Mouse (Mus musculus) erythroblast, embryonic 14.5 days (primary cell): ENCODE results near the gene Dok1. TPM values are rescaled to one million over a fixed set of nuclear protein-coding genes. Genes with fewer than 3 reads are reported as not detected.

ENCODE experiments used
- H3K27me3 ChIP-seq: 2 replicates; pipeline ENCODE4 v1.6.1; 2012; ENCODE audit warnings: inconsistent platforms; ENCODE audit not compliant: control insufficient read depth
- H3K36me3 ChIP-seq: 2 replicates; pipeline ENCODE4 v1.6.1; 2012; ENCODE audit warnings: mild to moderate bottlenecking, inconsistent platforms; ENCODE audit not compliant: control insufficient read depth
- H3K4me1 ChIP-seq: 2 replicates; pipeline ENCODE4 v1.6.1; 2012; ENCODE audit warnings: inconsistent platforms; ENCODE audit not compliant: control insufficient read depth
- H3K4me3 ChIP-seq: replicated peaks from 2 replicates; pipeline ENCODE3; 2012; ENCODE audit warnings: moderate library complexity, mild to moderate bottlenecking, inconsistent platforms
- H3K9me3 ChIP-seq: 2 replicates; pipeline ENCODE4 v1.6.1; 2012; ENCODE audit warnings: low read length, inconsistent platforms, mixed read lengths; ENCODE audit not compliant: control insufficient read depth
- GATA1 ChIP-seq: IDR thresholded peaks from 2 replicates; pipeline ENCODE4 v1.6.1; 2012; ENCODE audit warnings: low read length, inconsistent platforms, mixed read lengths
- TAL1 ChIP-seq: IDR thresholded peaks from 3 replicates; pipeline ENCODE4 v1.6.1; 2012; ENCODE audit warnings: low read length, inconsistent platforms, mixed read lengths
- polyA plus RNA-seq: library from polyadenylated mRNA; stranded (reverse); fragments of >175 nt; gene quantifications from 2 replicates; pipeline ENCODE4 v1.2.3, GENCODE M21; 2012

Gene Dok1
- polyA plus RNA-seq, 1 experiment: 28.7 TPM

- Histone ChIP-seq H3K27me3 (no peaks in the 10 kb centered on the region), H3K9me3 (no peaks in the 10 kb centered on the region), H3K36me3 (peaks cover 85% of the 10 kb centered on the region), H3K4me3 (peak within 1 kb of the TSS; percentile 81), H3K4me1 (peaks cover 82% of the 10 kb centered on the region)
- TF ChIP-seq TAL1: no peak
- TF ChIP-seq GATA1: no peak
These were observed 21.0 kb upstream of the Dok1 start, which contains the start of gene Aup1 for GRCm38 (mm10) chr6:83054074-83054851. Gene Aup1 (plus strand): TSS chr6:83054521.

GRCm38 (mm10) chr6:83053136-83053960, 20.1 kb upstream of the Dok1 start:
- no peaks in the 10 kb centered on the region for H3K9me3 ChIP-seq
- H3K36me3 ChIP-seq: peaks cover 79% of the 10 kb centered on the region
- peak overlapping the region; percentile 81 for H3K4me3 ChIP-seq
- peaks cover 83% of the 10 kb centered on the region for H3K4me1 ChIP-seq
- H3K27me3 ChIP-seq: no peaks in the 10 kb centered on the region
- TF ChIP-seq TAL1: no peak
- no peak for TF ChIP-seq GATA1

- Histone ChIP-seq H3K4me3 (no peak overlapping the region), H3K4me1 (peaks cover 72% of the 10 kb centered on the region), H3K9me3 (no peaks in the 10 kb centered on the region), H3K27me3 (peaks cover 2% of the 10 kb centered on the region), H3K36me3 (peaks cover 46% of the 10 kb centered on the region)
- no peak for TF ChIP-seq TAL1
These were observed 16.1 kb upstream of the Dok1 start for GRCm38 (mm10) chr6:83049367-83049766.

GRCm38 (mm10) chr6:83044742-83045141, 11.5 kb upstream of the Dok1 start:
- H3K4me3 ChIP-seq: no peak overlapping the region
- no peaks in the 10 kb centered on the region for H3K9me3 ChIP-seq
- TF ChIP-seq GATA1 (no peak), TAL1 (no peak)
- peaks cover 2% of the 10 kb centered on the region for H3K27me3 ChIP-seq
- peaks cover 66% of the 10 kb centered on the region for H3K4me1 ChIP-seq
- peaks cover 8% of the 10 kb centered on the region for H3K36me3 ChIP-seq

- Histone ChIP-seq H3K36me3 (peaks cover 2% of the 10 kb centered on the region; the same call in 1 of the 2 replicates), H3K27me3 (peaks cover 2% of the 10 kb centered on the region), H3K4me3 (no peak overlapping the region), H3K9me3 (no peaks in the 10 kb centered on the region), H3K4me1 (peaks cover 67% of the 10 kb centered on the region)
- TF ChIP-seq GATA1 (no peak), TAL1 (no peak)
These were observed 10.7 kb upstream of the Dok1 start for GRCm38 (mm10) chr6:83043993-83044392.

- H3K4me3 ChIP-seq: no peak overlapping the region
- TF ChIP-seq TAL1: no peak
- TF ChIP-seq GATA1: no peak
- peaks cover 1% of the 10 kb centered on the region; the same call in 1 of the 2 replicates for H3K36me3 ChIP-seq
- peaks cover 67% of the 10 kb centered on the region for H3K4me1 ChIP-seq
- H3K9me3 ChIP-seq: no peaks in the 10 kb centered on the region
- H3K27me3 ChIP-seq: peaks cover 2% of the 10 kb centered on the region
These were observed 10.3 kb upstream of the Dok1 start for GRCm38 (mm10) chr6:83043561-83043960.

GRCm38 (mm10) chr6:83040601-83041000, 7.3 kb upstream of the Dok1 start:
- H3K27me3 ChIP-seq: peaks cover 5% of the 10 kb centered on the region
- no peaks in the 10 kb centered on the region for H3K9me3 ChIP-seq
- TF ChIP-seq GATA1 (no peak), TAL1 (no peak)
- H3K36me3 ChIP-seq: no peaks in the 10 kb centered on the region
- no peak overlapping the region for H3K4me3 ChIP-seq
- H3K4me1 ChIP-seq: peaks cover 73% of the 10 kb centered on the region

- Histone ChIP-seq H3K36me3 (no peaks in the 10 kb centered on the region), H3K9me3 (no peaks in the 10 kb centered on the region), H3K27me3 (peaks cover 22% of the 10 kb centered on the region), H3K4me3 (peak overlapping the region; percentile 37), H3K4me1 (peaks cover 82% of the 10 kb centered on the region)
- TF ChIP-seq TAL1: 0 out of 3 replicates have a peak, but pooled peaks have one; percentile 35
- TF ChIP-seq GATA1: peak; percentile 30; the same call in 1 of the 2 replicates
These were observed 5.3 kb upstream of the Dok1 start for GRCm38 (mm10) chr6:83038496-83039012.

GRCm38 (mm10) chr6:83037188-83037587, 3.9 kb upstream of the Dok1 start:
- Histone ChIP-seq H3K4me1 (peaks cover 85% of the 10 kb centered on the region), H3K36me3 (peaks cover 5% of the 10 kb centered on the region), H3K4me3 (no peak overlapping the region), H3K27me3 (peaks cover 22% of the 10 kb centered on the region), H3K9me3 (no peaks in the 10 kb centered on the region)
- TF ChIP-seq GATA1 (no peak), TAL1 (no peak)
